Mouse (Mus musculus) testis, postnatal 10 days (tissue): Measurements from ENCODE around the gene Spcs2.

ENCODE experiments used
- DNase-seq: peaks from one replicate; pipeline ENCODE4 v3.0.0; 2021; ENCODE audit warnings: low spot score

Gene Spcs2

GRCm38 (mm10) chr7:99863362-99863761 lies at the start of gene Spcs2:
Spcs2 (minus strand) TSS chr7:99863462.
- no peak for DNase-seq

- no peak for DNase-seq
These were observed 47.8 kb upstream of the Spcs2 start for GRCm38 (mm10) chr7:99911038-99911437.

DNA sequence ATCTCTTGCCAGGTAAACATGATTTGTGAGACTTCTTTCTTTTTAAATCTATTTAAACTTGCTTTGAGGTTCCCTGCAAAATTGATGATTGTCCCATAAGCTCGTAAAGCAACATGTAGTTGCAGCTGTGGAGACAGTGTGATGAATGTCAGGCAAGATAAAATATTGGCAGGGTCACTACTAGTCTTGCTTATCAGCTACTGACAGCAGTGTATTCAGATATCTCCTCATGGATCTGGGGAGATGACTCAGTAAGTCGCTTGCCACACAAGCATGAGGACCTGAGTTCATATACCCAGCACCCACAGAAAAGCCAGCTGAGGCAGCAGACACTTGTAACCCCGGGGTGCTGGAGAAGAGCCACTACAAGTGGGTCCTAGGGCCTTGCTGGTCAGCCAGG lies 44.2 kb upstream of the Spcs2 start:
- no peak for DNase-seq

DNA sequence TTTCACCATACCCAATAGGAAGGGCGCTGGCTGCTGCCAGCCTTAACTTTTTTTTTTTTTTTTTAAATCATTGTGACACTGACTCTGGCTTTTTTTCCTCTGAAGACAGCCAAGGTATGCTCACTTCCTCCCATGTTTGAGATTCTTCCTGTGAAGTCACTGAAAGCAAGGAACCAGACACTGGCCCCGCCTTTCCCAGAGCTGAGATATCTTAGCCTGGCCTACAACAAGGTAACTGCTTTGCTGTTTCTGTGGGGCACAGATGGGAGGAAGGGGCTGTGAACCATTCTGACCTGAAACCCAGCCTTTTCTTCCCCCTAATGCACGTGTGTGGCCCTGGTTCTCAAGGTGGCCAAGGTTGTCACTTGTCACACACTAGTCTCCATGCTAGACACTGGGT lies 43.1 kb upstream of the Spcs2 start:
- DNase-seq: no peak

GRCm38 (mm10) chr7:99904421-99905005 lies 41.3 kb upstream of the Spcs2 start:
- DNase-seq: no peak

GRCm38 (mm10) chr7:99902918-99903665 lies 39.8 kb upstream of the Spcs2 start:
- DNase-seq: no peak

GRCm38 (mm10) chr7:99902208-99902607 lies 38.9 kb upstream of the Spcs2 start:
- DNase-seq: no peak

- no peak for DNase-seq
These were observed 33.6 kb upstream of the Spcs2 start for GRCm38 (mm10) chr7:99896905-99897304.

- DNase-seq: no peak
These were observed 31.2 kb upstream of the Spcs2 start for GRCm38 (mm10) chr7:99894478-99894877.

- no peak for DNase-seq
These were observed 30.7 kb upstream of the Spcs2 start for GRCm38 (mm10) chr7:99893967-99894366.

DNA sequence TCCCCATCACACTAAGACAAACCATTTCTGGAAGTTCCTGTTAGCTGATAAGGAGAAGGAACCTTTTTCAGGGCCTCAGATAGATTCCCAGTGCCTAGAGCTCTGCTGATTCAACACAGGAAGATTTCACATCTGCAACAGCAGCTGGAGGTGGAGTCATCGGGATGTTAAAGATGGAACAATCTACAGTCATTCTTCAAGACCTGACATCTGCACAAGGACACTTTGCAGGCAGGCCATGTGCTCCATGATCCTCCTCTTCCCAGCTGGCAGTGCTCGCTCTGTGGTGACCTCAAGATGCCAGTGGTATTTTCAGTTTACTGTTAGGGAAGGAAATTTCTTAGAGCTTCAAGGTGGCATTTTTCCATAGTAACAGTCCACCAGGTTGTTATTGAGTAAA lies 29.1 kb upstream of the Spcs2 start:
- no peak for DNase-seq

DNA sequence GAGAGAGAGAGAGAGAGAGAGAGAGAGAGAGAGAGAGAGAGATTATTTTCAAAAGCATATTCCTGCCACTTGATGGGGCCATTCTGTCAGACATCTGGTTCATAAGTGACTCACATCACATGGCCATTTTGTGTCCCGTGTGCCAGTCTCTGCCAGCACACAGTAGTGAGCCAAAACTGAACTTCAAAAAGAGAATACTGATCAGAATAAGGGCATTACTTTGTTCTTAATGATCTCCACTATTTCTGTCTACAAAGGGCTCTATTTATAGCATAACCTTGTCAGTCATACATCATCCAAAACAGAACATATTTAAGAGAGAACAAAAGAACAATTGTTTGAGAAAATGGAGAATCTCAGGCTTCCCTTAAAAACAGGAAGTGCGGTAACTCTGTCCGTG lies 28.2 kb upstream of the Spcs2 start:
- no peak for DNase-seq

GRCm38 (mm10) chr7:99890168-99890755 lies 27.0 kb upstream of the Spcs2 start:
- DNase-seq: no peak

DNA sequence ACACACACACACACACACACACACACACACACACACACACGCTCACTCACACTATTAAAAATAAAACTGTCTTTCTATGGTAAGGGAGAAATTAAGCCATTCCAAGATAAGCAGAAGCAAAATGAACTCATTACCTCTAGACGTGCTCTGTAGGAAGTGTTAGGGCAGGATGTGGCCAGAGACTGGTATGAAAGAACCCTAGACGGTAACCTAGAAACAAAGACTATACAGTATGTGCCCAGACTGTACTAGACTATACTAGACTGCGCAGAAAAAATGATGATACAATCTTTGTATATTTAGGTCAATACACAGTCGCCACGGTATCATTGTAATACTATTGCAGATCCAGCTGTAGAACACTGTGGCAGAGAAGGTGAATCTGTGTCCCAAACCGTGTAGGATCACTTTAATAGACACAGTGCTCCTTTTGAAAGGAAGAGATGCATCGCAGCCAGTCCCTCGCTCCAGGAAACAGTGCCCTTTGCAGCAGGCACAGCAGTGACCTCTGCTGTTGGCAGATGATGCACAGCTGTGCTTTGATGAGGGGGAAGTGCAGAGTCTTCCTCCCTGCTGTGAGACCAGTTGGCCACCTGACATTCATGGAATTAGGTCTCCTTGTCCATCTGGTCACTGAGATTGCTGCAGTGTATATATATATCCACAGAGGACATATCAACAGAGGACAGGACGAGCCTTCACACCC lies 26.1 kb upstream of the Spcs2 start:
- no peak for DNase-seq

- DNase-seq: no peak
These were observed 24.5 kb upstream of the Spcs2 start for GRCm38 (mm10) chr7:99887743-99888142.

- DNase-seq: no peak
These were observed 24.0 kb upstream of the Spcs2 start for GRCm38 (mm10) chr7:99887230-99887735.

- no peak for DNase-seq
These were observed 15.0 kb upstream of the Spcs2 start for GRCm38 (mm10) chr7:99878254-99878653.

GRCm38 (mm10) chr7:99876345-99876744 lies 13.1 kb upstream of the Spcs2 start:
- peak; percentile 90 for DNase-seq

DNA sequence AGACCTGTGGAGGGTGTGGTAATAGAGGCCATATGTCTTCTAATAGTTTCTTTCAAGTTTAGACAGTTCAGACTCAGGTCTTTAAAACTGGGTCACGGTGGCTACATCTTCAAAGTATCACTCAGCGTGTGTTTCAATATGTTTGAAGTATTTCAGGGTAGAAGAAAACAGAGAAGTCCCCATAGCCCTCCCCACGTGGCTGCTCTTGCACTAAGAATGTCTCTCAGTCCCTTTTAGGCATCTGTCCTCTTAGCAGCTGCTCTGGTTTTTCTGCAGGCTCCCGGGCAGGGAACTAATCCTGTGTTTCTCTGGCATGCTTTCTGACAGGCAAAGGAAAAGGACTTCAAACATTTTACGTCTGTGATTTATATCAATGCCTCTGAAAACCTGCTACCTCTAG lies 12.6 kb upstream of the Spcs2 start:
- no peak for DNase-seq

GRCm38 (mm10) chr7:99873965-99874364 lies 10.7 kb upstream of the Spcs2 start:
- DNase-seq: no peak

GRCm38 (mm10) chr7:99869296-99869695 lies 6.0 kb upstream of the Spcs2 start:
- no peak for DNase-seq

- no peak for DNase-seq
These were observed 2.0 kb upstream of the Spcs2 start for GRCm38 (mm10) chr7:99865219-99865618.
